Mouse (Mus musculus) intestine, embryonic 14.5 days (tissue): ENCODE data around the gene Zzz3. TPM values are rescaled to one million over a fixed set of nuclear protein-coding genes. Genes with fewer than 3 reads are reported as not detected.

Source experiments
- ATAC-seq: fragments of 200-750 bp; cut with Nextera tagmentation; replicated peaks from 2 replicates; pipeline ENCODE4 v1.8.0; 2017; ENCODE audit warnings: low read depth, moderate number of reproducible peaks, moderate TSS enrichment, moderate library complexity; ENCODE audit not compliant: low FRiP score, low TSS enrichment
- DNase-seq: peaks from one replicate; pipeline ENCODE4 v3.0.0-alpha.2; 2018; ENCODE audit warnings: low spot score
- H3K27ac ChIP-seq: fragments of 300-500 bp; sonication (generic); 2 replicates; pipeline ENCODE4 v1.5.1; 2014; ENCODE audit warnings: low read depth, mild to moderate bottlenecking, control low read depth
- H3K27me3 ChIP-seq: fragments of 300-500 bp; sonication (generic); replicated peaks from 2 replicates; pipeline ENCODE4 v1.6.1; 2014; ENCODE audit warnings: low read length, control low read depth; ENCODE audit not compliant: control insufficient read depth, insufficient read depth
- H3K36me3 ChIP-seq: fragments of 300-500 bp; sonication (generic); 2 replicates; pipeline ENCODE4 v1.6.1; 2014; ENCODE audit warnings: low read length, control low read depth; ENCODE audit not compliant: control insufficient read depth, insufficient read depth
- H3K4me1 ChIP-seq: fragments of 300-500 bp; sonication (generic); replicated peaks from 2 replicates; pipeline ENCODE4 v1.6.1; 2014; ENCODE audit warnings: low read length, control low read depth, mixed read lengths; ENCODE audit not compliant: control insufficient read depth, insufficient read depth
- H3K4me2 ChIP-seq: fragments of 300-500 bp; sonication (generic); 2 replicates; pipeline ENCODE4 v1.6.1; 2014; ENCODE audit warnings: low read length
- H3K4me3 ChIP-seq: fragments of 300-500 bp; sonication (generic); 2 replicates; pipeline ENCODE4 v1.5.1; 2014; ENCODE audit warnings: low read depth, low read length, control low read depth, mixed read lengths
- H3K9ac ChIP-seq: fragments of 300-500 bp; sonication (generic); 2 replicates; pipeline ENCODE4 v1.6.1; 2014; ENCODE audit warnings: mild to moderate bottlenecking, low read length
- H3K9me3 ChIP-seq: fragments of 300-500 bp; sonication (generic); 2 replicates; pipeline ENCODE4 v1.6.1; 2016; ENCODE audit warnings: low read length, control low read depth; ENCODE audit not compliant: control insufficient read depth
- WGBS: fragments of 180-500 bp; shearing (Covaris S2); extraction: QIAGEN DNeasy Blood & Tissue Kit; methylation state at CpG from one replicate; pipeline ENCODE4 v1.1.7; 2014; 5-methylcytosine and 5-hydroxymethylcytosine counted together
- polyA plus RNA-seq: library from polyadenylated mRNA; unstranded; fragments of >200 nt; fragmentation: Nextera tagmentation; extraction: Ambion mirVana; gene quantifications from 2 replicates; pipeline ENCODE4 v1.2.1, GENCODE M21; 2014

The Zzz3 gene
- polyA plus RNA-seq, 1 experiment from 2014 or later: 59.9 TPM

- H3K27ac ChIP-seq: no peak overlapping the region
- H3K9me3 ChIP-seq: no peaks in the 10 kb centered on the region
- 83% methylated on average over 2 of the region's 2 CpGs for WGBS
- DNase-seq: no peak
- peaks cover 12% of the 10 kb centered on the region for H3K4me1 ChIP-seq
- no peak overlapping the region for H3K4me3 ChIP-seq
- H3K27me3 ChIP-seq: no peaks in the 10 kb centered on the region
- ATAC-seq: no peak
- H3K4me2 ChIP-seq: no peak overlapping the region
- H3K9ac ChIP-seq: no peak overlapping the region
- H3K36me3 ChIP-seq: no peaks in the 10 kb centered on the region
Measured at GRCm38 (mm10) chr3:152498968-152499696, 103.9 kb downstream of the Zzz3 start.

DNA sequence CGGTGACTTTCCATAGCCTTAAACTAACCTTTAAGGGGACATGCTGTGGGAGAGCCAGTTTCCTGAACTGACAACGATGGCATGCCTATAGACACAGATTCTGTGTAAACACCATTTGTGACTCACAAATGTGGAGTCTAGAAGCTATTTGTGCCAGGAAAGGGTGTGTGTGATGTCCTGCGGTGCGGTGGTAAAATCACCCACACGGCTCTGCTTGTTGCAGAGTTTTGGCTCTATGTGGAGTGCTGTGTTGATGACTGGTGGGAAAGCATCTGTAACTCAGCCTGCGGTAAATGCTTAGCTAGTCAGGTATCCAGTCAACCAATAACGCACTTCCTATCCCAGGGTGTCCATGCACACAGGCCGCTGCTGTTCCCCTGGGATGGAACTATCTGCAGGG, 112.6 kb downstream of the Zzz3 start:
- ATAC-seq (no peak), DNase-seq (no peak)
- no peaks in the 10 kb centered on the region for H3K9me3 ChIP-seq
- no peaks in the 10 kb centered on the region for H3K27me3 ChIP-seq
- no peak overlapping the region for H3K4me3 ChIP-seq
- H3K27ac ChIP-seq: no peak overlapping the region
- H3K36me3 ChIP-seq: no peaks in the 10 kb centered on the region
- no peak overlapping the region for H3K4me2 ChIP-seq
- H3K4me1 ChIP-seq: no peaks in the 10 kb centered on the region
- H3K9ac ChIP-seq: no peak overlapping the region
- WGBS: 80% methylated on average over 8 of the region's 8 CpGs

DNA sequence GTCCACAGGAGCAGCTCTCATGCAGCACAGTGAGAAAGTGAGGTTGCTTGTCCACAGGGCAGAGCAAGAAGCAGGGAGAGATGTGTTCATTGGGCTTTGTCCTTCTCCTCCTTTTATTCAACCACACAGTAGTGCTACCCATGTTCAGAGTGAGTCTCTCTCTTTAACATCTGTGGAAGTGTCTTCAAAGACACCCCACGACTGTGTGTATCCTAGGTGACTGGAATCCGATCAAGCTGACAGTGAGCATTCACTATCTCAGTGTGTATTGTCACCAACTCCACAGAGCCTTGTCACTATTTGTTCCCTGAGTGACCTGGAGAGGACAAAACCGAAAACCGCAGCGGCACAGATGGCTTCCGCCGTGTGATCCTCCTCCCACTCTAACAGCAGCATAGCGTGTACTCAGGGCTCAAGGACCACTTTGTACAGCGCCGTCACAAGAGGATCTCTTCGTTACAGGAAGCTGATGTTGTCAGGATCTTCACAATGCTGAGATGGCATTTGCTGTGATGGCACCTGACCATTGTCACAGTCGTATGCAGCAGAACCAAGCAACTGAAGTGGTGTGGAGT, 113.2 kb downstream of the Zzz3 start:
- 89% methylated on average over 12 of the region's 12 CpGs for WGBS
- H3K4me2 ChIP-seq: no peak overlapping the region
- no peak for ATAC-seq

DNA sequence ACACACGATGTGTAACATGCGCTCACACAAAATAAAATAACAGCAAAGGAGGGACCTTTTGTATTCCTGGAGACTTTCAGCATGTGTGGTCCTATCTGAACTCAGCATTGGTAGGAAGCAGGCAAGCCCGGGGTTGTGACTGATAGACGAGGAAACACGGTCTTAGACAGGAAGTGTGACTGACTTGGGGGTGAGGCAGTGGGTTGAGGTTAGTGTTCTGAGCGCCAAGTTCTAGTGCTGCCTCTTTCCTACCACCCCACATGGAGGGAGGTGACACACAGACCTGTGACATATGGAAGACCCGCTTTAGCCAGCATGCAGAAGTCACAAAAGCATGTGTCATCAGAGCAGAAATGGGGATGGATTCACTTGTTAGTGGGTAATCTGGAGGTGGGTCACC, 114.0 kb downstream of the Zzz3 start:
- DNase-seq (no peak), ATAC-seq (no peak)
- no peak overlapping the region for H3K27ac ChIP-seq
- no peaks in the 10 kb centered on the region for H3K9me3 ChIP-seq
- H3K4me2 ChIP-seq: no peak overlapping the region
- 76% methylated on average over 7 of the region's 7 CpGs for WGBS
- no peaks in the 10 kb centered on the region for H3K27me3 ChIP-seq
- H3K4me1 ChIP-seq: no peaks in the 10 kb centered on the region
- H3K9ac ChIP-seq: no peak overlapping the region
- H3K36me3 ChIP-seq: no peaks in the 10 kb centered on the region
- no peak overlapping the region for H3K4me3 ChIP-seq

More for the DNA sequence above, 113.2 kb downstream of the Zzz3 start:
- H3K9ac ChIP-seq: no peak overlapping the region
- no peaks in the 10 kb centered on the region for H3K36me3 ChIP-seq
- H3K9me3 ChIP-seq: no peaks in the 10 kb centered on the region
- no peak overlapping the region for H3K27ac ChIP-seq
- DNase-seq: no peak
- H3K27me3 ChIP-seq: no peaks in the 10 kb centered on the region
- H3K4me1 ChIP-seq: no peaks in the 10 kb centered on the region
- H3K4me3 ChIP-seq: no peak overlapping the region

Other genes with a start within 250 kb of the Zzz3 start
- 96.5 and 103 TPM in 2 replicates for gene Gipc2, start 229.2 kb upstream of the Zzz3 start, polyA plus RNA-seq
- gene Dnajb4, start 185.2 kb upstream of the Zzz3 start, polyA plus RNA-seq: 24.1 and 25.9 TPM in 2 replicates
- 228 and 242 TPM in 2 replicates for gene Fubp1, start 185.1 kb upstream of the Zzz3 start, polyA plus RNA-seq
- 26.8 and 29.4 TPM in 2 replicates for gene Nexn, start 129.1 kb upstream of the Zzz3 start, polyA plus RNA-seq
- 19.2 and 22.0 TPM in 2 replicates for gene Miga1, start 55.1 kb upstream of the Zzz3 start, polyA plus RNA-seq
- 51.0 and 52.3 TPM in 2 replicates for gene Usp33, start 49.0 kb upstream of the Zzz3 start, polyA plus RNA-seq